Mouse (Mus musculus) right cerebral cortex, postnatal 36 days (tissue): ENCODE data around the gene Fpgs.

Experiments
- DNase-seq, 2 experiments: peaks; one replicate each; pipeline ENCODE4 v3.0.0; 2022; ENCODE audit warnings: low spot score in 2 of 2, mixed read lengths in 1 of 2

Fpgs gene

DNA sequence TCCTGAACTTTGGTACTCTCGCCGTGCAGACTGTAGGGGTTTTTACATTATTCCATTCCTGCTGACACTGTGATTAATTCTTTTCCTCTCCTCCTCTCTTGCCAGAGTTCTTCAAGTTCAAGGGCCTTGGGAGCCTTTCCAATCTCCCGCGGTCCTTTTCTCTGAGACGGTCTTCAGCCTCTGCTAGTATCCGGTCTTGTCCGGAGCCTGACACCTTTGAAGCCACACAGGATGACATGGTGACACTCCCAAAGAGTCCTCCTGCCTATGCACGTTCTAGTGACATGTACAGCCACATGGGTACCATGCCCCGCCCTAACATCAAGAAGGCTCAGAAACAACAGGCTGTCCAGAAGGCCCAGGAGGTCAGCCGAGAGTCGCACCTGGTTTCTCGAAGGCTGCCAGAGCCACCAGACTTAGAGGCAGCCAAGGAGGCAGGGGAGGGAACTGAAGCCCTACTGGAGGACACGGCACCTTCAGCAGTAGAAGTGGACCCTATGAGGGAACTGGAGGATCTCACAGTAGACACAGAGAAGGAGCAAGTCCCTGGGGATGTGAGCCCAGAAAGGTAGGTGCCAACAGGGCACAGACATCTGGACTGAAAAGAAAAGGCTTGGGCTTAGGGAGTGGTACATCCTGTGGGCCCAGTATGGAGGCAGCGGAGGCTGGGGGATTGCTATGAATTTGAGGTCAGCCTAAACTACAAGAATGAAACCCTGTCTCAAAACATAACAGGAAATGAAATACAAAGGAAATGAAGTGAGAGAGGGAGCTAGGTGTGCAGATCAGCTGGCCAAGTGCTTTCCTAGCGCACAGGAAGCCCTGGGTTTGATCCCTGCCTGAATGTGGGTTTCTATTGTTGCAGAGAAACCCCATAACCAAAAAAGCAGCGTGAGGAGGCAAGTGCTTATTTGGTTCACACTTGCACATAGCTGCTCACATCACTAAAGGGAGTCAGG is 21.2 kb upstream of the Fpgs start:
- no peak for DNase-seq

DNA sequence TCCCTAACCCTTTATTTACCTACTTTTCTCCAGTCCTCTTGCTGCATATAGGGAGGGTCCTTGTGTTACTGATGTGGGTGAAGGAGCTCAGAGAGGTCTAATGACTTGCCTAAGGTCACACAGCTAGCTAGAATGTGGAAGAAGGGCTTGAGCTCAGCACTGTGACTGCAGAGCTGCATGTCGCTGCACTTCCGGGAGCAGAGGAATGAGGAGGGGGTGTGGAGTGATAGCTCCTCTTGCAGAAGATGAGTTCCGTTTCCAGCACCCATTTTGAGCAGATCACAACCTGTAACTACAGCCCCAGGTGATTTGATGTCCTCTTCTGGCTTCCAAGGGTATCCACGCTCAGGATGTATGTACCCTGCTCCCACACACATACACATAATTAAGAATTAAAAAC is 20.2 kb upstream of the Fpgs start:
- no peak for DNase-seq

DNA sequence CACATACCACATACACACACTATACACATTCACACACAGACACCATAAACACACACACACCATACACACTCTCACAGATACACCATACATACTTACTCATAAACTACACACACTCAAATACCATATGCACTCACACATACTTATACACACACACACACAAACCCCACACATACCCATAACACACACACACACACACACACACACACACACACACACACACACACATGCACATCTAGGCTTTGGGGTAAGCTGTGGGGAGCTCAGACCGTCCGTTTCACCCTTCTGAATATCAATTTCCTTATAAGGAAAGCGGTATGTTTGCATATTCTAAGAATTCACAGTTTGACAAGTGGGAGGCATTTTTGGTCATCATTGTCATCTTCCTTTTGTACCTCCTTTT is 18.6 kb upstream of the Fpgs start:
- no peak for DNase-seq

DNA sequence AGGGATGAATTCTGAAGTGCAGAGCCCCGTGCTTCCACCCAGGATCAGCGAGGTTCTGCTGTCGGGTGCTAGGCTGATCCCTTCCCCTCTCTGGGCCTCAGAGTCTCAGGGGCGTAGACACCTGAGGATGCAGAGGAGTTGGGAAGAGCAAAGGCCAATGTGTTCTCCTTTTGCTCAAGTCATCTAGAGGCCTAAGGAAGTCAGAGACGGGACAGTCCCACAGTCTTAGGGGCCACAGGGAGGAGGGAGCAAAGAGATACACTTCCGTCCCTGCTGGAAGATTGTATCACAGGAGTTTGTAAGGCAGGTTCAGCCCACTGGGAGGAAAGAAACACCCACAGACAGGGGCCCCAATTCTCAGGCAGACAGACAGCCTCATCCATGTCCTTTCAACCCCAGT is 18.1 kb upstream of the Fpgs start:
- DNase-seq = no peak

DNA sequence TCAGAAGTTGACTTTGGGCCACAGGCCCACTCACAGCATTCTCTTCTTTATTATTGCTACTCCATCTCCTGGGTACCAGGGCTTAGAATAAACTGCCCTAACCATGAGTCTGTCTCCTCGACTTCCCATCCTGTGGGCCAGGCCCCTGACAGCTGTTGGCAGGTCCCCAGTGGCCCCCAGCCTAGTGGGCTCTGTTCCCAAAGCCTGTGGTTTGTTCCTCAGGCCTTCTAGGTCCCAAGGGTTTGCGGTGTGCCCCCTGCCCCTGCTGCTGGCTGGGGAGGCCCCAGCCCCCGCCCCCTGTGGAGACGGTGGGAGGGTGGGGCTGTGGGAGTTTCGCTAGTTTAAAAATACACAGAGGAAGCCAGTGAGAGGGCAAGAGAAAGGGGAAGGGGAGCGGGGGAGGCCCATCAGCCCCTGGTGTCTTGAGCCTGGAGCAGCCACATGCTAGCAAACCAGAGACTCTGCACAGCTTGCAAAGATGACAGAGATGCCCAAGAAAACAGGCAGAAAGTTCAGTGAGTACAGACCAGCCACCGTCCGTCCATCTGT is 16.8 kb upstream of the Fpgs start, which contains the start of gene Sh2d3c:
Sh2d3c (plus strand) TSS at position 375 of the 549 bp plus-strand sequence.
- DNase-seq = no peak

DNA sequence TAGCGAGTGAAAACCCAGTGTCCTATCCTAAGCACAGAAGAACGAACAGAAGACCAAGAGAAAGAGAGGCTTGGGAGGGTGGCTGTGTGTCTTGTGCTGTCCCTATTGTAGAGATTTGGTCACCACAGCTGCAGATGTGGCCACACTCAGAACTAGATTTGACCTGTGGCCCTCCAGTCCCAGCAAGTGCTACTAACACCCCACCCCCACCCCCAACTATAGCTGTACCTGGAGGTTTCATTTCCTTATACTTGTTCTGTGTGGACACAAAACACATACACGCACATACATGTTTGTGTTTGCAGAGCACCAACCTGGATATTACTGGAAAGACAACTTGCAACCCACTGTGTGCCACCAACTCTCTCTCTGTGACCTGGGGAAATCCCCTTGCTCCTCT is 16.1 kb upstream of the Fpgs start:
- no peak for DNase-seq

DNA sequence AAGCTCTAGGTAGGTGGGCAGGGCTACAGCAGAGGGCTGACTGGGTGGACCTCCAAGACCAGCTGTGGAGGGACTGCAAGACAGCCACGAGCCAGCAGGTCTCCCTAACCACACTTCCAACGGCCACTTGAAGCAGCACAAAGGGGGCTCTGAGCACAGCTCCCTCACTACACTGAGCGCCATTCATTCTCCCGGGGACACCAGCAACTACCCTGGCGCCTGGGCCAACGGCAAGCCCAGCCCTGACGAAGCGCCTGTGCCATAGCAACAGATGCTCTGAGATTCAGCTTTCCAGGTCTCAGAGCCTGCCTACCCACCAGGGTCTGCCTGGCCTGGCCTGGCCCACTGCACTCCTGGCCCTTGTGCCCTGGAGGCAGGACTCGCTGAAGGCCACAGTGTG is 14.8 kb upstream of the Fpgs start:
- peak in 1 of 2 experiments; percentile 20 for DNase-seq

DNA sequence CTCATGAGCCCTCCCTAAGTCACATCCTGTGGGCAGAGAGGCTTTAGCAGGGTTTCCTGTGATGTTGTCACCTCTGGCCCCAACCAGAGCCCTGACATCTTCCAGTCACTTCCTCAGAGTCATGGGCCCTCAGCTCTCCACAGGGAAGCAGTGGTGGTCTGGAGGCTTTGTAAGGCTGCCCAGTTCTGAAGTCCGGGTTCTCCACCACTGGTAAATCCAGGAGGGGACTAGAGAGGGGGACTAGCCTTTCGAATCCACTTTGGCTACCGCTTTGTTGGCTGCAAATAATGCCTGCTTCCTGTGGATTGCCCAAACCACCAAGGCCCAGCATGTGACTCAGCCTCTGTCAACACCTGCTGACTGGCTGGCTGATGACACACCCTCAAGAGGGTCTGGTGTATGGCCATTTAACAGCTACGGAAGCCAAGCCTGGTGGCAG is 11.1 kb upstream of the Fpgs start:
- DNase-seq = no peak

DNA sequence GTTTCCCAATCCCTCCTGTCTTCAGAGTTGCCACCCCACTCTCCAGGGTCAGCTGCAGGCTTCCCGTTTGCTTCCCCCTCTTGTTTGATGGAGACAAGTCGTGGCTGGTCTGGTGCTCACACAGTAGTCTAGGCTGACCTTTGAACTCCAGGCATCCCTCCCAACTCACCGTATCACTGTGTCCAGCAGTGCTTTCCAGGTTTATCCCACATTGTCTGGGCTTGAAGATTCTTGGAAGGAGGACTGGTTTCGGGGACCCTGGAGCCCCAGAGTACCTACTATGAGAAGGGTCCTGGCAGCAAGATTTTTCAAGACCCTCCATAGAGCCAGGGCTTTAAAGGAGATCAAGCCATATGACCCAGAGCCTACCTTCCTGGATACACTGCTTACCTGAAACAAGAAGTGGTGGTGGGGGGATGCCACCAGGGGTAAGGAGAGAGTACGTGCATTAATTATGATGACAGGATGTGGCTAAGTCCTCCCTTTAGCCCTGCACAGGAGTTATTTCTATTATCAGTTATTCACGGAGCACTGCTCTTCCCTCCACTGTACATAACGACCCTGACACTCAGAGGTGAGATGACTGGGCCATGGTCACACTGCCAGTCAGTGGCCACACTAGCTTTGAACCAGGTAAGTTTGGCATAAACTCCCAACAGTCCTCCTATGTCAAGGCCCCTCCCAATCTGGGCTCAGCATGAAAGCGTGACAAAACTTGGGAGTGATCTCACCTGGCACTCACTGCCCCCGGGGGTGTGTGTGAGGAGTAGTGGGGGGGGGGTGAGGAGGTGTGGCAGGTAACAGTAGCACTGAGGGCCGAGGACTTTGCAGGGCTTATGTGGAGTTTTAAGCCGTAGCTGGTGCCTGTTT is 10.4 kb upstream of the Fpgs start:
- no peak for DNase-seq

DNA sequence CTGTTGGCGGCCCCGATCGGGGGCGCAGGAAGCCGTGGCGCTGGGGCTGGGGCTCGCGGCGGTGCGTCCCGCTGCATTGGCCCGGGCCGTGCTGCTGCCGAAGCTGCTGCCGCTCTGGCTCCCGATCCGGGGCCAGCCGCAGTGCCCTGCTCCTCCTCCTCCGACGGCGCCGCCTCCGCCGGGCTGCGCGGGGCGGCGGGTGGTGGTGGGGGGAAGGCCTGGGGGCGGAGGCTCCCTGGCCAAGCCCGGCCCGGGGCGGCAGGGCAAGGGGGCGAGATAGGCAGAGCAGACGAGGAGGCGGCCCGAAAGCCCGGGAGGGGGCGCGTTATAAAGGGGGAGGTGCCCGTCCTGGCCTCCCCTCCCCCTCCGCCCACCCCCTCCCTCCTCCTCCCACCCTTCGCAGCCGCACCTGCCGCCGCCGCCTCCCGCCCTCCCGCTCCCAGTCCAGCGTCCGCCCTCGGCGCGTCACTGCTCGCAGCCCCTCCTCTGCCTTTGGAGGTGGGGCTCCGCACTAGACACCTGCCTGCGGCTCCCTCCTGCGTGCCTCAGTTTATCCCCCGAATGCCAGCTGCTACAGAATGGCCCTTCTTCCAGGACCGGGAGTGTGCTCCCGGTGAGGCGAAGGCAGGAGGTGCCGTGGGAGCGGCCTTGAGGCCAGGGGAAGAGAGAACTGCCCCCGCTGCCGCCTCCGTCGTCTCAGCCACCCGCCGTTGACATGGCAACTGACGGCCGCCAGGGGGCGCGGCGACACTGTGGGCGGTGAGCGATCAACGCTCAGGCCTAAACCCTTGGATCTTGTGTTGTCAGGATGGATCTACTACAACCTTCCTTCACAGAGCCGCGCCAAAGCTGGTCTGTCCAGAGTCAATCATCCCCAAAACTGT is 9.2 kb upstream of the Fpgs start, which contains the start of gene Cdk9:
Cdk9 (minus strand) TSS at position 143 of the 884 bp plus-strand sequence.
- DNase-seq = peak; percentile 87 to 88

DNA sequence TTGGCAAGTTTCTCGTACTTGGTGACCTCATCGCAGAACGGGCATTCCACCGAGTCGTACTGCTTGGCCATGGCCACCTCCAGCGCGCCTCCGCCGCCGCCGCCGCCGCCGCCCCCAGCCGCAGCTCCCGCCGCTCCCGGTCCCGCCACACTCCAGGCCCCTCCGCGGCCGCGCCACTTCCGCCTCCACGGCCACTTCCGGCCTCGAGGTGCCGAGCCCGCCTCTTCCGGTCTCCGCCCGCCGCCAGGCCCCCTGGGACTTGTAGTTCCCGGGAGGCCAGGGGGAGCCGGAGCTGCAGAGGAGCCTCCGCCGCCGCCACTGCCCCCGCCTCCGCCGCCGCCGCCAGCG is 8.6 kb upstream of the Fpgs start:
- peak; percentile 88 to 89 for DNase-seq

DNA sequence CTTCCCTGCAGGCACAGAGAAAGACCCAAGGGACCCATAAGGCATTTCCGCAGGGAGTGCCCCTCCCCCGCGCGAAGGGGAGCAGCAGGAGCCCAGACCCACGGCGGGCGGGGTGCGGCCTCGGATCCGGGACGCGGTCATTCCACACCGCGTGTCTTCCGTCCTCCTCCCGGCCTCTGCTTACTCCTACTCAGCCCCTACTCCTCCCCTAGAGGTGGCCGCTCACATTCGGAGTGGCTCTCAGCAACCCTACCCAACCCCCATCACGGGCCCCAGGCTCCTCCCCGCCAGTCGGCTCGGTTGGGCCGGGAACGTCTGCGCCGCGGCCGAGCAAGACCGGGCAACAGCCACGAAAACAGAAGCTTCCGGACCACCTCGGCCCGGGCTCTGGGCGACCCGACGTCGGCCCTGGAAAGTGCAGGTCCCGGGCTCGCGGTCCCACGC is 8.2 kb upstream of the Fpgs start:
- peak in 1 of 2 experiments; percentile 36 for DNase-seq

DNA sequence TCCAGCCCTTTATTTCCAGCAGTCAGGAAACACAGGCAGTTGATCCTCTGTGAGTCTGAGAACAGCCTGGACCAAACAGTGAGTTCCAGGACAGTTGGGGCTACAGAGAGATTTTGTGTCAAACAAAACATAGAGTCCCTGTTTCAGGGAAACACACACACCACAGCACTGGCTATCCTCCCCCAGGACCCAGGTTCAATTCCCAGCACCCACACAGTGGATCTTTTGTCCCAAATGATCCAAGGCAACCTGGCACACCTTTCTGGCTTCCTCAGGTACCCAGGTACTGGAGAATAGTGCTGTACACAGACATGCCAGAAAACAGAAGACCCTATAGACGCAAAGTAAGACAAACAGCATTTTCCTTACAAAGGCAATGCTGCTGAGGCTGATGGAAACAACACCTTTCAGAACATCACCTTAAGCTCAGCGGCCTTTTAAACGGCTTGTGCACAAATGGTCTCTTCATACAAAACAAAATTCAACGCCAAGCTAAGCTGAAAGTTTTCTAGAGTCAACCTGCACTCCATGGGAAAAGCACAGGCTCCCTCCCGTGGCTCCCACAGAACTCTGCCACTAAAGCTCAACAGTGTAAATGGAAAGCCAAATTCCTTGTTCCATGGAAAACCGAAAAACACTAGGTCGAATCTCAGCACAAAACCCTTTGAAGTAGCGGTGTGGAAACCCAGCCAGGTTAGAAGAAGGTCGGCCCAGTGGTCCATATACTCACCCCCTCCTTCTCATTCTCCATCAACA is 7.5 kb upstream of the Fpgs start:
- no peak for DNase-seq

DNA sequence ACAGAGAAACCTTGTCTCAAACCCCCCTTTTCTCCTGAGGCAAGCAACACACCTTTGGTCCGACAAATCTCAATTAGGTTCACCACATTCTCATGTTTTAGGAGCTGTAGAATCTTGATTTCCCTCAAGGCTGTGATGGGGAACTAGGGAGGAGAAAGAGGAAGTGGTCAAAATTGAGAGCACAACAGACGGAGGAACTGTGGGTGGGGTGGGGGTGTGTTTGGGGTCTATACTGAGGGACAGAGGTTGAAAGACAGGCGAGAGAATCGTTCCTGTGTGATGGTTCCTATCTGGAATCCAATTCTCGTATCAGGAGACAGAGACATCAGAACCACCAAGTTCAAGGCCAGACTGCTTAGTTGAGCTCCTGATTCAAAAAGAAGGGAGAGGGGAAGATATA is 6.5 kb upstream of the Fpgs start:
- no peak for DNase-seq

DNA sequence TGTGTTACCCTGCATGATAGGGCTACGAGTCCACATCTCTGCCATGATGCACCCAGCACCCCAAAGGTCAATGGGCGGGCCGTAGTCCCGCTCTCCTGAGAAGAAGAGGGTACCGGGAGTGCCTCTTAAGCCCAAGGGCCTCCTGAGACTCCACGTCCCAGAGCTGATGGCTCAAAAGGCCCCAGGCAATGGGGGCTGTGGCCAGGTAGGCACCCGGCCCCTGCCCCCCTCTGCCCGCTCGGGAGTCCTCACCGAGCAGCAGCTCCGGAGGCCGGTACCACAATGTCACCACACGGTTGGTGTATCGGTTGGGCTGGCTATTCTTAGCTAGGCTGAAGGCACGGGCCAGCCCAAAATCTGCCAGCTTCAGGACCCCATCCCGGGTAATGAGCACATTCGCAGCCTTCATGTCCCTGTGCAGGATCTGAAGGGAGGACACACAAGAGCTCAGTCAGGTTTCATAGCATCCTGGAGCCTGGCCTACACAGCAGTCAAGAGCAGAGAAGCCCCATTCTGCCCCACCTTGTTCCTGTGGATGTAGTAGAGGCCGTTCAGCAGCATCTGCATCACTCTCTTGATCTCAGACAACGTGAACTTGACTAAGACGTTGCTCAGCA is 5.7 kb upstream of the Fpgs start:
- no peak for DNase-seq

DNA sequence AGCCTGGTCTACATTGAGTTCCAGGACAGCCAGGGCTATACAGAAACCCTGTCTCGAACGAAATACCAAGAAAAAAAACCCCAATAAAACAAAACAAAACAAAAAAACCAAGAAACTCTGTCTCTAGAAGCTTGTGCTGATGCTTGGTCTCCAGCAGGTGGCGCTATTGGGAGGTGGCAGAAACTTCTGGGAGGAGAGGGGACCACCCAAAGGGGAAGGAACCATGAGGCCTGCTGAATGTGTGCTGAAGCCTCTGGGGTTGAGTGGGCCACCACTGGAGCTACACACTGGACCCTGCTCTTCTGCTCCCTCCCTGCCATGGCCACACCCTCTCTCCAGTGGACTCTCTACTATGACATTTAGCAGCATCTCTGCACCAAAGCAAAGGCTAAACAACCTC is 4.7 kb upstream of the Fpgs start:
- no peak for DNase-seq

DNA sequence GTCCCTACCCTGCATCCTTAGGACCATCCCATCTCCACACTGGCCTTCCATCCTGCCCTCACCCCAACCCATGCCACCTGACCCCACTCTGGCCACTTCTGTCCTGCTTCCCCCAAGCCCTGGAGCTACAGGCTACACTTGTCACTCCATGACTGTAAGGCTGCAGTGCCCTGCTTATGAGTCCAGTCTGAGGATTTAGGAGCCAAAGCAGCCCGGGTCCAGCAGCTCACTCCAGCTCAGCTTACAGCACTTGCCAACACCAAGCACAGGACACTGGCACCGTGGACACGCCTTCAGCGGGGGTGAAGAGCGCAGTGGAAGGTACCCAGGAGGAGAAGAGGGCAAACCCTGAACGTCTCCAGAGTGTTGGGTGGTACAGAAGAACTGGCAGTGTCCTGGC is 3.0 kb upstream of the Fpgs start:
- no peak for DNase-seq

DNA sequence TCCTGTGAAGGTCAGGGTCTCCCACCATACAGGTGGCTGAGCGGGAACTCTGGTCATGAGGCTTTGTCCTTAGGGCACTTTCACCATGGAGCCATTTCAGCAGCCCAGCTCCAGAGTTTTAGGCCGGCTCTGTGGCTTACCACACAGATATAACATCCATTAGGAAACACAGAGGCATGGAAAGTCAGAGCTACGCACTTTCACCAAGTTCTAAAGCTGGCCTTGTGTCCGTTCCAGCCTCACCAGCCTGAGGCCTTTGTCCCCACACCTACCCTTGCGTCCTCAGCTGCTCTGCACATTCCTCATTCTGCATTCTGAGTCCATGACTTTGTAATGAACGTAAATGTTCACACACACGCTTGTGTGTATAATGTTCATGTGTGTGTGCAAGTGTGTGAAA is 1.1 kb upstream of the Fpgs start:
- no peak for DNase-seq

DNA sequence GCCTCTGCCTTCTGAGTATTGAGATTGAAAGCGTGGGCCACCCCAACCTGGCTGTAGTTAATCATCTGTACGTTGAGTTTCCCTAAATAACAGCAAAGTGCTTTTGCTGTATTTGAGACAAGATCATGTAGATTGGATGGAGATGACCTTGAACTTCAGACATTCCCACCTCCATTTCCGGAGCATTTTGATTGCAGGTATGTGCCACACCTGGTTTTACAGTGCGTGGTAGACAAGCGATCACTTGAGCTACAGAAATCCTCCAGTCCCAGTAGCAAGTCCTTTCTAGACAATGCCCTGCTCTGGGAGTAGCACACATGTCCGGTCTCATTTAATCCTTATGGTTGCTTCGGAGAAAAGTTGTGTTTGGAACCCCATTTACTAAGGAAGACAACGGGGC is 899 bp downstream of the Fpgs start:
- no peak for DNase-seq
